Mouse (Mus musculus) megakaryocyte progenitor cell, adult 5-6 weeks (primary cell): Measurements from ENCODE around the gene Zdhhc9. TPM values are rescaled to one million over a fixed set of nuclear protein-coding genes. Genes with fewer than 3 reads are reported as not detected.
"Not testable (repeated sequence)": the region's sequence is repeated elsewhere in the genome, so short reads cannot be mapped to it uniquely, and the experiment has no call there.

Experiments used
- ATAC-seq: replicated peaks from 2 replicates; pipeline ENCODE4 v1.8.0; 2016; ENCODE audit warnings: mild to moderate bottlenecking, moderate TSS enrichment, inconsistent platforms; ENCODE audit not compliant: poor library complexity
- total RNA-seq, 2 experiments: library from RNA; stranded (forward) in 1 of 2; stranded (reverse) in 1 of 2; fragments of 157-497, 149-512 nt in 1 of 2; fragments of 200-1000 nt in 1 of 2; gene quantifications; 2 replicates each; pipeline versions ENCODE4 v1.2.3 to v1.2.4; 2015 to 2017

Gene Zdhhc9
- total RNA-seq (2015): 33.7 and 38.3 TPM in 2 replicates
- 6.2 and 9.2 TPM in 2 replicates for total RNA-seq (2017)

- ATAC-seq: peak; percentile 98
Observed at GRCm38 (mm10) chrX:48208519-48209185, at the start of gene Zdhhc9. Zdhhc9 (minus strand) TSS chrX:48208878.

GRCm38 (mm10) chrX:48257011-48257410 is 48.3 kb upstream of the Zdhhc9 start:
- ATAC-seq: no peak

- ATAC-seq: peak; percentile 98
Observed at GRCm38 (mm10) chrX:48256468-48257007, 47.9 kb upstream of the Zdhhc9 start, which contains the start of gene Utp14a. Utp14a (plus strand) TSS chrX:48256862.

- peak; percentile 54 for ATAC-seq
Observed at GRCm38 (mm10) chrX:48255830-48256428, 47.3 kb upstream of the Zdhhc9 start.

- ATAC-seq: peak; percentile 100
Observed at GRCm38 (mm10) chrX:48234417-48234816, 25.7 kb upstream of the Zdhhc9 start.

DNA sequence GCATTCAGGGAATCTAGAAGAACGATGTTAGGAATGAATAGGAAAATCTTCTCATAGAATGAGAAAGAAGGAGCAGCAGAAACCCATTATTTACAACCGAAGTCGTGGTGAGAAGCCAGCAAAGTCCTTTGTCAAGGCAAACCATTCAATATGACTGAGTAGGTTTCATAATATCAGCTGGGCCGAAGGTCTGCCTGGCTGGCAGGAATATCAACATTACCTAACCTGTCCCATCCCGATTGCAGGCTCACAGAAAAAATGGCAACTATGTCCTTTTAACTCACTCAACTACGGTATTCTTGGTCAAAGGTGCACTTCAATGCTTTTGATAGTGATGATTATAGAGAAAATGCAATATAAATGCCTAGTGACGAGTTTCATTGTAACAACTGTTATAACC is 17.5 kb upstream of the Zdhhc9 start:
- no peak for ATAC-seq

GRCm38 (mm10) chrX:48222706-48223105 is 14.0 kb upstream of the Zdhhc9 start:
- ATAC-seq: no peak

DNA sequence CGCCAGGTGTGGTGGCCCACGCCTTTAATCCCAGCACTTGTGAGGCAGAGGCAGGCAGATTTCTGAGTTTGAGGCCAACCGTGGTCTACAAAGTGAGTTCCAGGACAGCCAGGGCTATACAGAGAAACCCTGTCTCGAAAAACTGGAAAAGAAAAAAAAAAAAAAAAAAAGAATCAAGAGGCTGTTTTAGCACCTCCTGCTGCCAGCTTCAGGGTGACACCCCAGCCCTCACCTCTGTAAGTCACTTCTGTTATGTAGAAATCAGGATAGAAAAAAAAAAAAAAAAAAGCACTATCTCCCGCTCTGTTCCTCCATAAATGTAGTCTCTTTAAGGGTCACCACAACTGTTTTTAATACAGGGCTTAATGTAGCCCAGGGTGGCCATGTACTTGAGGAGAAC is 10.8 kb upstream of the Zdhhc9 start:
- no peak; the same call in 1 of the 2 replicates for ATAC-seq

- not testable (repeated sequence) for ATAC-seq
Observed at GRCm38 (mm10) chrX:48209746-48210145, 1.1 kb upstream of the Zdhhc9 start.

GRCm38 (mm10) chrX:48207761-48208487 is 754 bp downstream of the Zdhhc9 start:
- peak; percentile 35; the same call in 1 of the 2 replicates for ATAC-seq

GRCm38 (mm10) chrX:48204469-48204868 is 4.2 kb downstream of the Zdhhc9 start:
- peak; percentile 7; the same call in 1 of the 2 replicates for ATAC-seq

- ATAC-seq: no peak
Observed at GRCm38 (mm10) chrX:48203763-48204162, 4.9 kb downstream of the Zdhhc9 start.

GRCm38 (mm10) chrX:48202995-48203394 is 5.7 kb downstream of the Zdhhc9 start:
- no peak for ATAC-seq

GRCm38 (mm10) chrX:48202436-48202835 is 6.2 kb downstream of the Zdhhc9 start:
- ATAC-seq: no peak

GRCm38 (mm10) chrX:48201973-48202372 is 6.7 kb downstream of the Zdhhc9 start:
- ATAC-seq: peak; percentile 75

DNA sequence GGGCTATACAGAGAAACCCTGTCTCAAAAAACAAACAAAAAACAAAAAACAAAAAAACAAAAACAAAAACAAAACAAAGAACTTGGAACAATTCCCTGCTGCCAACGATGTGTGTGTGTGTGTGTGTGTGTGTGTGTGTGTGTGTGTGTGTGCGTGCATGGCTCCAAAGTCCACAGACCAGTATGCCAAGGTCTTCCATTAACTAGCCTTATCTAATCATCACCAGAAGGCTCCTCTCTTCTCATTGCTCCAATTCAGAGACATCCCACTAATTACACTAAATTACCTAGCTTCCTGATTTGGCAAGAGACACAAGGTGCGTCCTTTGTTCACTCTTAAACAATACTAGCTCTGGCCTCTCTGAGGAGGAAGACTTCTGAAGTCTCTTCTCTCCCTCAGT is 8.0 kb downstream of the Zdhhc9 start:
- ATAC-seq: no peak

- no peak for ATAC-seq
Observed at GRCm38 (mm10) chrX:48199026-48199425, 9.7 kb downstream of the Zdhhc9 start.

- ATAC-seq: no peak
Observed at GRCm38 (mm10) chrX:48197856-48198255, 10.8 kb downstream of the Zdhhc9 start.

GRCm38 (mm10) chrX:48193235-48194152 is 15.2 kb downstream of the Zdhhc9 start:
- no peak for ATAC-seq

DNA sequence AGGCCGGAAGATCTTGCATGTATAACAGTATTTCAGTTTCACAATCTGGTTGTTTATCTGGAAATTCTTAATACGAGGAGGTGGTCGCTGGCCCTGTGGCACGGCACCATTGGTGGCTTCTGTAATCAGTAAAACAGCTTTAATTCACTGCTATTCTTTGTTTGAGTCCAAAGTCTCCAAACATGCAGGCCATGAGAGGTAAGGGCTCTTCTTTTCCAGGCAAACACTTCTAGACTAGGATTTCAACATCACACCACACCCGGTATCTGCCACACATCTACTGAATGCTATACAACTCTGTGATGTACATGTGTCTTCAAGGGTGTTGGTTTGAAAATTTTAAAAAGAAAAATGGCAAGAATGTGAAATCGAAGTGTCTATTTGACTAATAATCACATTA is 17.4 kb downstream of the Zdhhc9 start:
- no peak for ATAC-seq
